Mouse (Mus musculus) intestine, postnatal 0 days (tissue): ENCODE measurements at regions not wholly inside any gene's neighbourhood (a gene's known extent, or its start where the extent isn't known, plus 50 kb on each side); places are given as distances from the start of the nearest gene placed in this dataset.
"Not testable (repeated sequence)": the region's sequence is repeated elsewhere in the genome, so short reads cannot be mapped to it uniquely, and the experiment has no call there.

Experiments
- ATAC-seq: fragments of 200-750 bp; cut with Nextera tagmentation; 2 replicates; pipeline ENCODE4 v1.8.0; 2017; ENCODE audit warnings: mild to moderate bottlenecking, moderate TSS enrichment, moderate library complexity
- H3K27ac ChIP-seq: fragments of 300-500 bp; sonication (generic); 2 replicates; pipeline ENCODE4 v1.5.1; 2014; ENCODE audit warnings: mild to moderate bottlenecking, low read depth, low read length, moderate library complexity
- H3K27me3 ChIP-seq: fragments of 300-500 bp; sonication (generic); replicated peaks from 2 replicates; pipeline ENCODE4 v1.6.1; 2014; ENCODE audit warnings: low read length, mixed read lengths; ENCODE audit not compliant: control insufficient read depth, insufficient read depth
- H3K36me3 ChIP-seq: fragments of 300-500 bp; sonication (generic); 2 replicates; pipeline ENCODE4 v1.6.1; 2014; ENCODE audit warnings: mild to moderate bottlenecking, moderate library complexity; ENCODE audit not compliant: control insufficient read depth, insufficient read depth
- H3K4me1 ChIP-seq: fragments of 300-500 bp; sonication (generic); replicated peaks from 2 replicates; pipeline ENCODE4 v1.6.1; 2014; ENCODE audit warnings: antibody characterized with exemption, low read length, mixed read lengths; ENCODE audit not compliant: control insufficient read depth, insufficient read depth
- H3K4me2 ChIP-seq: fragments of 300-500 bp; sonication (generic); replicated peaks from 2 replicates; pipeline ENCODE4 v1.6.1; 2014; ENCODE audit warnings: low read depth, mild to moderate bottlenecking, moderate library complexity
- H3K4me3 ChIP-seq: fragments of 300-500 bp; sonication (generic); 2 replicates; pipeline ENCODE4 v1.5.1; 2014; ENCODE audit warnings: low read depth, low read length
- H3K9ac ChIP-seq: fragments of 300-500 bp; sonication (generic); 2 replicates; pipeline ENCODE4 v1.6.1; 2014; ENCODE audit warnings: mild to moderate bottlenecking, low read depth, low read length
- H3K9me3 ChIP-seq: fragments of 300-500 bp; sonication (generic); 2 replicates; pipeline ENCODE4 v1.6.1; 2016; ENCODE audit warnings: mixed run types; ENCODE audit not compliant: control insufficient read depth
- CTCF ChIP-seq: sonication (generic); IDR thresholded peaks from 2 replicates; pipeline ENCODE4 v1.5.1; 2016; ENCODE audit warnings: low read depth, mild to moderate bottlenecking, control low read depth, antibody characterized with exemption, moderate library complexity
- WGBS: fragments of 180-500 bp; shearing (Covaris S2); extraction: QIAGEN DNeasy Blood & Tissue Kit; methylation state at CpG from one replicate; pipeline ENCODE4 v1.1.7; 2014; 5-methylcytosine and 5-hydroxymethylcytosine counted together

- not testable (repeated sequence) for H3K4me3 ChIP-seq, H3K9me3 ChIP-seq, ATAC-seq, H3K9ac ChIP-seq, H3K4me1 ChIP-seq, H3K36me3 ChIP-seq, H3K27me3 ChIP-seq, H3K27ac ChIP-seq, H3K4me2 ChIP-seq
- 91% methylated on average over 10 of the region's 11 CpGs for WGBS
These were observed 199.4 kb upstream of the Cdk6 start for GRCm38 (mm10) chr5:3141841-3142240.

GRCm38 (mm10) chr5:3146544-3147295 lies 194.6 kb upstream of the Cdk6 start:
- WGBS = 42% methylated on average over 8 of the region's 11 CpGs
- not testable (repeated sequence) for H3K9me3 ChIP-seq, H3K4me1 ChIP-seq, H3K4me3 ChIP-seq, H3K36me3 ChIP-seq, H3K27me3 ChIP-seq, H3K27ac ChIP-seq, H3K4me2 ChIP-seq, H3K9ac ChIP-seq
- ATAC-seq = peak; percentile 41
- TF ChIP-seq CTCF = peak; percentile 49

GRCm38 (mm10) chr5:3149886-3150285 lies 191.4 kb upstream of the Cdk6 start:
- not testable (repeated sequence) for H3K27ac ChIP-seq, H3K4me2 ChIP-seq, H3K4me1 ChIP-seq, H3K9ac ChIP-seq, H3K4me3 ChIP-seq, ATAC-seq, H3K9me3 ChIP-seq, H3K27me3 ChIP-seq, H3K36me3 ChIP-seq
- WGBS = 78% methylated on average over 5 of the region's 5 CpGs

DNA sequence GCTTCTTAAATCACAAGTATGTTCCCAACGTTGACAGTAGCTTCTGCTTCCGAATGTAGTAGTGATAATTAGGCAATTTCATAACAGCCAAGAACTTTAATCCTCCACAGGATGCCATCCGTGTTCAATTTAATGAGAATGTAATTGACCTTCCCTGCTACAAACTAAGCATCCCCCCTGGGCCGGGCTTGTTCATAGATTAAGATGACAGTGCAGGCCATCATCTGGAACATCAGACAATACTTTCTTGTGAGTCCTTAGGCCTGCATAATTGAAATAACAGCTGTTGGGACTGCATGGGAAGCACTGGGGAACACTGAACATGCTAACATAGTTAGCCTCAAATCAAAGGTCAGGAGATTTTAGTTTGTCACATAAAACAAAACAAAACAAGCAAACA lies 190.5 kb upstream of the Cdk6 start:
- not testable (repeated sequence) for H3K4me2 ChIP-seq, H3K9ac ChIP-seq, ATAC-seq, H3K4me1 ChIP-seq, H3K27me3 ChIP-seq, H3K27ac ChIP-seq, H3K36me3 ChIP-seq, H3K4me3 ChIP-seq, H3K9me3 ChIP-seq
- 73% methylated on average over 4 of the region's 4 CpGs for WGBS

DNA sequence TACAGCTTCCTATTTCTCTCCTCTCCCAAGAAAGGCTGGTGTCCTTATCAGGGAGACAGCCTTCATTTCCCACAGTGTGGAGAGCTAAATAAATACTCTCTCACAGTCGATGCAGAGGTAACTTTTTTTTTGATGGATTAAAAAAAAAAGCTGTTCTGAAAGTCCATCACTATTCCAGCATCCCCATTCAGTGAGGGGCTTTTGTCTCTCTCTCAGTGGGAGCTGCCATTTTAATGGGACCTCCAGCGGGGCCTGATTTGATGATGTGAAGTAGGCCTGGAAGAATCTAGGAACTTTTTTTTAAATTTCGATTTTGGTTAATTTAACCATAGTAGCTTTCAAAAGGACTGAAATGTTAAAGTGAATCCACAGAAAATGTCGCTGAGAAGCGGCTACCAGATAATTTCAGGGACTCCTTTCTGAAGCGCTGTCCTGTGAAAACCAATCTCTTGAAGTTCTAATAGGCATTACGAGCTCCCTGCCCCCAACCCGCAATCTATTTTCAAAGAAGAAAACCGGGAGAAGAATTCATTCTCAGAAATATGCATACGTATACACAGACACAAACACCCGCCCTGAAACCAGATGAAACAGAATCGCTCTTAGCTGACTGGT lies 189.6 kb upstream of the Cdk6 start:
- WGBS = 31% methylated on average over 11 of the region's 12 CpGs
- H3K27me3 ChIP-seq, ATAC-seq, H3K9me3 ChIP-seq, H3K4me1 ChIP-seq, H3K9ac ChIP-seq, H3K4me3 ChIP-seq, H3K36me3 ChIP-seq, H3K27ac ChIP-seq: not testable (repeated sequence)
- H3K4me2 ChIP-seq = peak overlapping the region; percentile 57; the same call in 1 of the 2 replicates

- H3K4me1 ChIP-seq, H3K4me3 ChIP-seq, H3K9me3 ChIP-seq, H3K9ac ChIP-seq, ATAC-seq, H3K27me3 ChIP-seq, H3K27ac ChIP-seq, H3K36me3 ChIP-seq: not testable (repeated sequence)
- 27% methylated on average over 26 of the region's 26 CpGs for WGBS
- peak overlapping the region; percentile 57 for H3K4me2 ChIP-seq
These were observed 189.0 kb upstream of the Cdk6 start for GRCm38 (mm10) chr5:3152149-3152865.

DNA sequence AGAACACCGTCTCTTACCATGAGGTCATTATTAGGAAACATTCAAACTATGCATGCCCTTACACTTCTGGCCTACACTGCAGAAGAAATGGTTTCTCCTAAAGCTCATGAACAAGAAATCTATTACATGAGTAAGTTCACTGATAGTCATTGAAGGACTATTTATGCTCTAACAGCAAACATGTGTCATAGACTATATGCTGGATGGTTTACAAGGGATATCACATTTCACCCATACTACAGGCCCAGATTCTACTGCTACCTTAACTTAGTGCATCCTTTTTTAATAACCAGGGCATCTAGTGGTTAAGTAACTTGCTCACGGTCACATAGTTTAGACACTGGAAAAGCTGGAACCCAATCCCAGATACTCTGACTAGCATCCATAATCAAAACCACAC lies 175.8 kb upstream of the Cdk6 start:
- H3K36me3 ChIP-seq, H3K27ac ChIP-seq, H3K9me3 ChIP-seq, H3K4me3 ChIP-seq, H3K27me3 ChIP-seq, ATAC-seq, H3K4me1 ChIP-seq, H3K4me2 ChIP-seq, H3K9ac ChIP-seq: not testable (repeated sequence)
- WGBS = 95% methylated on average over 2 of the region's 2 CpGs

DNA sequence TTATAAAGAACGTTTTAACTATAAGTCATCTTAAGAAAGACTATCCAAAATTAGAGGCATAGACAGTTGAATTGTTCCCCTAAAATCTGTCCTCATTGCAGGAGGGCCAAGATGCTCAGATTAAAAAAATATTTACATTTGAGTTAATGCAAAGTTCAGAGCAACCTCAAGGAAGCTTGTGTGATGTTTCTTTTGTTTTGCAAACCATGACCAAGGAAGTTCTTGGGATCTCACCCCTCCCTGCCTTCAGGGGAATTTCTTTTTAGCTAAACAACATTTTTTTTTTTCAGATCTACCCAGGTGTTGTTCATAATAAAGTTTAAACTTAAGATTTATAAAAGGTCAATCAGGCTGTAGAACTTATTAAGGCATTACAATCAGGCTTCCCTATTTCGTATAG lies 174.8 kb upstream of the Cdk6 start:
- WGBS = 84% methylated on average over 2 of the region's 2 CpGs
- not testable (repeated sequence) for H3K4me2 ChIP-seq

GRCm38 (mm10) chr5:3193592-3193991 lies 147.7 kb upstream of the Cdk6 start:
- not testable (repeated sequence) for H3K4me3 ChIP-seq, H3K9ac ChIP-seq, ATAC-seq, H3K36me3 ChIP-seq, H3K4me1 ChIP-seq, H3K27me3 ChIP-seq, H3K9me3 ChIP-seq, H3K27ac ChIP-seq, H3K4me2 ChIP-seq
- 89% methylated on average over 13 of the region's 13 CpGs for WGBS

More for the DNA sequence above, 174.8 kb upstream of the Cdk6 start:
- not testable (repeated sequence) for H3K9me3 ChIP-seq, ATAC-seq, H3K9ac ChIP-seq, H3K36me3 ChIP-seq, H3K4me3 ChIP-seq, H3K27me3 ChIP-seq, H3K4me1 ChIP-seq, H3K27ac ChIP-seq
